Mouse (Mus musculus) stomach, postnatal 0 days (tissue): ENCODE results near the gene Ube2j1. TPM values are rescaled to one million over a fixed set of nuclear protein-coding genes. Genes with fewer than 3 reads are reported as not detected.

ENCODE experiments used
- ATAC-seq: fragments of 200-750 bp; cut with Nextera tagmentation; 2 replicates; pipeline ENCODE4 v1.8.0; 2017; ENCODE audit not compliant: low FRiP score, low TSS enrichment
- DNase-seq: peaks from one replicate; pipeline ENCODE4 v3.0.0-alpha.2; 2016; ENCODE audit warnings: low spot score
- H3K27ac ChIP-seq: fragments of 300-500 bp; sonication (generic); replicated peaks from 2 replicates; pipeline ENCODE4 v1.5.1; 2014; ENCODE audit warnings: mild to moderate bottlenecking, control low read depth
- H3K27me3 ChIP-seq: fragments of 300-500 bp; sonication (generic); 2 replicates; pipeline ENCODE4 v1.6.1; 2014; ENCODE audit warnings: low read length; ENCODE audit not compliant: control insufficient read depth, insufficient read depth
- H3K36me3 ChIP-seq: fragments of 300-500 bp; sonication (generic); 2 replicates; pipeline ENCODE4 v1.6.1; 2014; ENCODE audit warnings: low read length, mixed read lengths; ENCODE audit not compliant: control insufficient read depth, insufficient read depth
- H3K4me1 ChIP-seq: fragments of 300-500 bp; sonication (generic); replicated peaks from 2 replicates; pipeline ENCODE4 v1.6.1; 2014; ENCODE audit warnings: antibody characterized with exemption; ENCODE audit not compliant: control insufficient read depth, insufficient read depth
- H3K4me2 ChIP-seq: fragments of 300-500 bp; sonication (generic); replicated peaks from 2 replicates; pipeline ENCODE4 v1.6.1; 2014; ENCODE audit warnings: low read depth, mild to moderate bottlenecking, control low read depth, moderate library complexity
- H3K4me3 ChIP-seq: fragments of 300-500 bp; sonication (generic); 2 replicates; pipeline ENCODE4 v1.5.1; 2014; ENCODE audit warnings: low read depth, low read length, control low read depth
- H3K9ac ChIP-seq: fragments of 300-500 bp; sonication (generic); 2 replicates; pipeline ENCODE4 v1.6.1; 2014; ENCODE audit warnings: mild to moderate bottlenecking, low read length, control low read depth, mixed read lengths
- H3K9me3 ChIP-seq: fragments of 300-500 bp; sonication (generic); 2 replicates; pipeline ENCODE4 v1.6.1; 2016; ENCODE audit warnings: low read length; ENCODE audit not compliant: control insufficient read depth
- CTCF ChIP-seq: IDR thresholded peaks from 2 replicates; pipeline ENCODE4 v1.5.1; 2016; ENCODE audit warnings: antibody characterized with exemption, low read depth, mild to moderate bottlenecking, moderate library complexity
- EP300 ChIP-seq: optimal IDR thresholded peaks from 2 replicates; pipeline ENCODE3; 2016; ENCODE audit warnings: antibody characterized with exemption
- WGBS: fragments of 180-500 bp; shearing (Covaris S2); extraction: QIAGEN DNeasy Blood & Tissue Kit; methylation state at CpG from one replicate; pipeline ENCODE4 v1.1.7; 2014; 5-methylcytosine and 5-hydroxymethylcytosine counted together
- polyA plus RNA-seq: library from polyadenylated mRNA; unstranded; fragments of >200 nt; fragmentation: Nextera tagmentation; extraction: Ambion mirVana; gene quantifications from 2 replicates; pipeline ENCODE4 v1.2.1, GENCODE M21; 2015

Gene Ube2j1
- polyA plus RNA-seq, 1 experiment from 2014 or later = 35.1 TPM

DNA sequence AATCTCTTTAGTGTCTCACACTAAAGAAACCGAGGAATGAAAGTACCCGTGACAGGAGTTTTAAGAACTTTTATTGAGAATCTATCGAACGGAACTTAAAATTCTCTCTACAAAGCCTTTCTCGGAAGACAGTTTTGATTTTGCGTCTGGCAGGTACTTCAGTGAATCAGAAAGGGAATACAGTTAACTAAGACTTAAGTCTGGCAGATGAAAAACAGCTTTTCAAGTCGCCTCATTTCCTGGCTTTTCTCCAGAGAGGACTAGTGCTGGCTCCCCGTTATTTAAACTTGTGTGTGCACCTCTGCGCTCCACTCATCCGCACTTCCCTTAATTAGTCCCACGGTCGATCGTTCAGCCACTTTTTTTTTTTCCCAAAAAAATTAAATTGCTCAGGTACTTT, 47.0 kb upstream of the Ube2j1 start:
- Histone ChIP-seq H3K4me2 (peak overlapping the region; percentile 100), H3K27me3 (no peaks in the 10 kb centered on the region), H3K27ac (no peak overlapping the region), H3K9ac (no peak overlapping the region), H3K9me3 (no peaks in the 10 kb centered on the region), H3K36me3 (no peaks in the 10 kb centered on the region), H3K4me3 (peak overlapping the region; percentile 70), H3K4me1 (no peaks in the 10 kb centered on the region)
- ATAC-seq (no peak), DNase-seq (no peak)
- WGBS = 4% methylated on average over 13 of the region's 13 CpGs
- no peak for TF ChIP-seq CTCF

DNA sequence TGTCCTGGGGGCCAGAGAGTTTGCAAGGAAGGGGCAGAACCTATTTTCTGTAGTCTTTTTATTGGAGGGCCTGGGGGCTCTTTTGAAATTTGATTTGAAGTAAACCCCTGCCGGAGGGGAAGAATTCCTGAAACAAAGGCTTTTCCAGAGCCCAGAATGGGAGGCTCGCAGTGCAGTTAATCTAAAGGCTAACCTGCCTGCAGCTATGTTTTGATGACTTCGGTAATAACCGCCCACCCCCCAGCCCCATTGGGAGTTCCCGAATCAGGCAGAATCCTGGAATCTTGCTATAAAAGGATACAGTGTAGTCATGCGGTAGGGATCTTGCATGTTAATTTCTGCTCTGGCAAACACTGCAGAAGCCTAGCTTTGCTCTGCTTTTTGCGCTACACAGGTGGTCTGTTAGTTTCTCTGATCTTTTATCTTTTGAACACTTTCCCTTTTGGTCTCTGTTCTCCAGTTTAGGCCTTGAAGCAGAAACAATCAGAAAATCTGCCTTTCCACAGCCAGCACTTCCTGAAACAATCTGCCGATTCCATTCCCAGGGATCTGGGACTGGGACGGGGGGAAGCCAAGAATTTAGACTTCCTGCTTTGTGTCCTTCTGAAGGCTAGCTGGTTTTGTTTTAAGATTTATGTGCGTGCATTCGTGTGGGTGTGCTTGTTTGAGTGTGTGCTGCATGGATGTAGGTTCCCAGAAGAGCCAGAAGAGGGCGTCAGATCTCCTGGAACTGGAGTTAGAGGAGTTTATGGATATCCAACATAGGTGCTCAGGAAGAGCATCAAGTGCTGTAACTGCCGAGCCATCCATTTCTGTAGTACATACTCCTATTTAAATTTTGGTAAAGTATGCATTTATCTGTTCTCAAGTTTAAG, 46.2 kb upstream of the Ube2j1 start:
- WGBS = 37% methylated on average over 13 of the region's 13 CpGs
- no peaks in the 10 kb centered on the region for H3K4me1 ChIP-seq
- H3K27me3 ChIP-seq = no peaks in the 10 kb centered on the region
- TF ChIP-seq CTCF = peak; percentile 50
- no peak for TF ChIP-seq EP300
- H3K27ac ChIP-seq = no peak overlapping the region
- H3K36me3 ChIP-seq = no peaks in the 10 kb centered on the region
- no peak overlapping the region for H3K9ac ChIP-seq
- peak overlapping the region; percentile 70 for H3K4me3 ChIP-seq
- H3K4me2 ChIP-seq = peak overlapping the region; percentile 100
- DNase-seq (no peak), ATAC-seq (no peak)
- no peaks in the 10 kb centered on the region for H3K9me3 ChIP-seq

DNA sequence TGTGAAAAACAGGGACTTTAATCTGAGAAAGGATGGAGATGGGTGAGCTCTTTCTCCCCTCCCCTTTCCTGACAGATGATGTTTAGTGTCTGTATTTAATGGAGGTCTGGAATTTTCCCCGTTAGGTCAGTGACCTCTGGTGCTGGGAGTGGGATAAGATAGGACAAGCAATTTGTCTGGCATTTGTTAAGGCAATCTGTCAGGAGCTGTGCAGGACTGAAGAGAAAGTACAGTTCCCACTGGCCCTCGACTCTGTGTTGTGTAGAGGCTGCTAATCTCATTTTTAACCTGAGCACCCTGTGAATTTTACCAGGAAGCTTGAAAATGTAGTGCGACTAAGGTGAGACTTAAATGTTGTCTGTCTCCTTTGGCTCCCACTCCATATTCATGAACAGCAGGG, 45.5 kb upstream of the Ube2j1 start:
- no peaks in the 10 kb centered on the region for H3K9me3 ChIP-seq
- H3K9ac ChIP-seq = no peak overlapping the region
- DNase-seq (no peak), ATAC-seq (no peak)
- H3K4me1 ChIP-seq = no peaks in the 10 kb centered on the region
- no peaks in the 10 kb centered on the region for H3K27me3 ChIP-seq
- WGBS = 24% methylated on average over 3 of the region's 3 CpGs
- no peak overlapping the region for H3K4me3 ChIP-seq
- TF ChIP-seq EP300 = no peak
- no peak for TF ChIP-seq CTCF
- H3K4me2 ChIP-seq = no peak overlapping the region
- no peak overlapping the region for H3K27ac ChIP-seq
- no peaks in the 10 kb centered on the region for H3K36me3 ChIP-seq

DNA sequence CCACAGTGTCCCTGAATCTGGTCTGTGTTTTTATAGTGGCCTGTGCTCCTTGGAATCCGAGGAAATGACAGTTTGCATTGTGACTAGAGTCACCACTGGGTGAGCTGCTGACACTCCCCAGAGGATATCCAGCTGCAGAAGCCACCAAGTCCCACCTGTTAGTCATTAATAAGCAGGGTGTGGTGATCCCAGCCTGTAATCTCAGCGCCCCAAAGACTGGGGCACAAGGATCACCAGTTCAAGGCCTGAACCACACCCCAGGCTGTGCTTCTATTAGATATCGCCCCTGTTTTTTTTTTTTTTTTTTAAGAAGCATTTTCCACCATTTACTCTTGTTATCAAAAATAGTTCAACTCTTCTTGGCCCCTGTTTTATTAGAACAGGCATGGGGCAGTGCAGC, 44.2 kb upstream of the Ube2j1 start:
- WGBS = 46% methylated on average over 3 of the region's 3 CpGs
- Histone ChIP-seq H3K27ac (no peak overlapping the region), H3K4me2 (no peak overlapping the region), H3K9ac (no peak overlapping the region), H3K27me3 (no peaks in the 10 kb centered on the region), H3K36me3 (no peaks in the 10 kb centered on the region), H3K4me1 (no peaks in the 10 kb centered on the region), H3K4me3 (no peak overlapping the region), H3K9me3 (no peaks in the 10 kb centered on the region)
- DNase-seq (no peak), ATAC-seq (no peak)
- TF ChIP-seq EP300 (no peak), CTCF (no peak)

DNA sequence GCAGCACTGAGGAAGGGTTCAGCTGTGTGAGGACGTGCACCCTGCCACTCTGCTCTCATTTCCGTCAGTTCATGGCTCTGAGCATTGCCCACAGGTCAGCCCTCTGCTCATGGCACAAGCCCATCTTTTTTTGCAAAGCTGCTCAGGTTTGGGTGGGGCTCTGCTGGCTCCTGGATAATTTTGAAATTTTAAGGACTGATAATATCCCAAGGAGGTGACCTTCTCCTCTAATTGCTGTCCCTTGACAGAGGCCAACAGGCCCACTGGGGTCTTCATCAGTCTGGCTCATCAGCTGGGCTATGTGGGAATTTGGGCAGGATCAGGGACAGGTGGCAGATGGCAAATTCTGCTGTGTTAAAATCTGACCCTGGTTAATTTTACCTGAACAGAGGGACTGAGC, 41.9 kb upstream of the Ube2j1 start:
- no peaks in the 10 kb centered on the region for H3K9me3 ChIP-seq
- H3K27me3 ChIP-seq = no peaks in the 10 kb centered on the region
- no peaks in the 10 kb centered on the region for H3K36me3 ChIP-seq
- H3K4me1 ChIP-seq = no peaks in the 10 kb centered on the region
- no peak overlapping the region for H3K9ac ChIP-seq
- ATAC-seq (no peak), DNase-seq (no peak)
- TF ChIP-seq EP300 = no peak
- TF ChIP-seq CTCF = no peak
- 88% methylated on average over 2 of the region's 2 CpGs for WGBS
- no peak overlapping the region for H3K27ac ChIP-seq
- H3K4me2 ChIP-seq = no peak overlapping the region
- H3K4me3 ChIP-seq = no peak overlapping the region

DNA sequence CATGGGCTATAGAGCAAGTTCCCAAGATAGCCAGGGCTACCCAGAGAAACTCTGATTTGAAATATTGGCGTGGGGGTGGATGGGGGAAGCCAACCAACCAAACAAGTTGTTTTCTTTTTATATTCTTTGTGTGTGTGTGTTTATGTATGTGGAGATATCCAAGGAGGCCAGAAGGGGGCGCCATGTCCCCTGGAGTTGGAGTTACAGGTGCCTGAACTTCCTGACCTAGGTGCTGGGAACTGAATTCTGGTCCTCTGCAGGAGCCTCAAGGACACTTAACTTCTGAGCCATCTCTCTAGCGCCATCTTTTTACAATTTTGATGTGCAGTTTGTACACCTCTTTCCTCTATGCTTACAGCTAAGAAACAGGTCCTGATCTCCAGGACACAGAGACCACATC, 37.0 kb upstream of the Ube2j1 start:
- no peak overlapping the region for H3K4me3 ChIP-seq
- H3K9ac ChIP-seq = no peak overlapping the region
- 68% methylated on average over 3 of the region's 3 CpGs for WGBS
- H3K4me1 ChIP-seq = no peaks in the 10 kb centered on the region
- H3K27ac ChIP-seq = no peak overlapping the region
- H3K27me3 ChIP-seq = no peaks in the 10 kb centered on the region
- H3K36me3 ChIP-seq = no peaks in the 10 kb centered on the region
- DNase-seq (no peak), ATAC-seq (no peak)
- no peak overlapping the region for H3K4me2 ChIP-seq
- no peaks in the 10 kb centered on the region for H3K9me3 ChIP-seq
- TF ChIP-seq CTCF = no peak
- TF ChIP-seq EP300 = no peak
